Mouse (Mus musculus): Measurements from ENCODE around the gene Trank1.

GRCm38 (mm10) chr9:111333790-111334189 is 22.3 kb downstream of the Trank1 start:
- TF ChIP-seq MYOD1 (IDR thresholded peaks at IDR 0.05; ENCODE audit: control insufficient read depth in 1 of 3, insufficient read length in 2 of 3, low read depth in 2 of 3) (no peak), POLR2A (IDR thresholded peaks at IDR 0.05; ENCODE audit: insufficient read length, low read depth) (no peak), POLR2AphosphoS2 (IDR thresholded peaks at IDR 0.05; ENCODE audit: insufficient read length, low read depth) (no peak), REST (IDR thresholded peaks at IDR 0.05; ENCODE audit: insufficient read depth, insufficient read length) (no peak), MAX (IDR thresholded peaks at IDR 0.05; ENCODE audit: low read depth) (no peak), TCF12 (IDR thresholded peaks at IDR 0.05; ENCODE audit: insufficient read depth, poor library complexity, severe bottlenecking) (no peak), SRF (IDR thresholded peaks at IDR 0.05; ENCODE audit: control insufficient read depth, insufficient read length, low read depth) (no peak), E2F4 (IDR thresholded peaks at IDR 0.05; ENCODE audit: insufficient read depth) (no peak), TCF3 (IDR thresholded peaks at IDR 0.05; ENCODE audit: insufficient read length, low read depth) (no peak), MYOG (IDR thresholded peaks at IDR 0.05; ENCODE audit: control insufficient read depth in 1 of 3, insufficient read depth in 1 of 3, insufficient read length in 2 of 3, low read depth in 2 of 3) (no peak), CEBPB (IDR thresholded peaks at IDR 0.05; ENCODE audit: insufficient read depth, poor library complexity, severe bottlenecking) (no peak), USF1 (IDR thresholded peaks at IDR 0.05; ENCODE audit: low read depth) (no peak)
